Mouse (Mus musculus): ENCODE results near the gene Nrip1. TPM values are rescaled to one million over a fixed set of nuclear protein-coding genes. Genes with fewer than 3 reads are reported as not detected.

The Nrip1 gene
- total RNA-seq, 2 experiments from 2014 or later = 58.0 to 58.7 TPM

DNA sequence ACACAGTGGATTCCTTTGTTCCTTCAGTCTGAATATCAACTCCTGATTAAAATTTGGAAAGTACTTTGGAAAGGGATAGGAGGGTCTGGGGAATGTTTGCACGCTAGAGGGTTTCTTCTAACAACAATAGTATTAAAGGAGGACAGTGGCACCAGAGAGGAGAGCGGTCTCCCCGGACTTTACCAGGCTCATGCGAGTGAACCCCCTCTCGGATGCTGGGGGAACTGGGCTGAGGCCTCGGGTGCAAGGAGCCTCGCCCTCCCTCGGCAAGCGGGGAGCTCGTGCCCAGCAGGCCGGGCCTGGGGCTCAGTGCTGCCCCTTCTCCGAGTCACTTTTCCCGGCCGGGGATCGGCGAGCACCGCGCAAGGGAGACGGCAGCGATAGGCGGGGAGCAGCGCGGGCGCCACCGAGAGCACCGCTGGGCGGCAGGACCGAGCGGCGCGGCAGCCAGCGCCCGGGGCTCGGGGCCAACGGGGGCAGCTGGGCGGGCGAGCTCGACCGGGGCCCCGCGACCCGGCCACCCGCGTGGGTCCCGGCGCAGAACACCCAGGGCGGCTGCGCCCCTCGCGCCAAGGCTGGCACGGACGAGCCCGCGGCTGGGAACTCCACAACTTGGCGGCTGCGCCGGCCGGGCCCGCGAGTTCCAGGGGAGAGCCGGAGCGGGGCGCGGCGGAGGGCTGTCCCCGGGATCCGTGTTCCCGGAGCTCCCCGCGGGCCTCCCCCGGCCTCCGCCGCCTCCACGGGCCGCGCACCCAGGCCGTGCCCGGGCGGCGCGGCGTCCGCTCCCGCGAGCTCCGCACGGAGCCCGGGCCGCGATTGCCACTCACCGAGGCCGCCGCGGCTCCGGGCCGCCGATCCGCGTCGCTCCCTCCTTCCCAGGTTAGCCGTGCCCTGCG is 1.3 kb downstream of the Nrip1 start:
- DNase-seq (ENCODE audit: low spot score in 2 of 2) = peak; percentile 53 to 66

- no peak for DNase-seq (ENCODE audit: low spot score in 2 of 2)
Measured at GRCm38 (mm10) chr16:76371614-76371917, 2.1 kb downstream of the Nrip1 start.

DNA sequence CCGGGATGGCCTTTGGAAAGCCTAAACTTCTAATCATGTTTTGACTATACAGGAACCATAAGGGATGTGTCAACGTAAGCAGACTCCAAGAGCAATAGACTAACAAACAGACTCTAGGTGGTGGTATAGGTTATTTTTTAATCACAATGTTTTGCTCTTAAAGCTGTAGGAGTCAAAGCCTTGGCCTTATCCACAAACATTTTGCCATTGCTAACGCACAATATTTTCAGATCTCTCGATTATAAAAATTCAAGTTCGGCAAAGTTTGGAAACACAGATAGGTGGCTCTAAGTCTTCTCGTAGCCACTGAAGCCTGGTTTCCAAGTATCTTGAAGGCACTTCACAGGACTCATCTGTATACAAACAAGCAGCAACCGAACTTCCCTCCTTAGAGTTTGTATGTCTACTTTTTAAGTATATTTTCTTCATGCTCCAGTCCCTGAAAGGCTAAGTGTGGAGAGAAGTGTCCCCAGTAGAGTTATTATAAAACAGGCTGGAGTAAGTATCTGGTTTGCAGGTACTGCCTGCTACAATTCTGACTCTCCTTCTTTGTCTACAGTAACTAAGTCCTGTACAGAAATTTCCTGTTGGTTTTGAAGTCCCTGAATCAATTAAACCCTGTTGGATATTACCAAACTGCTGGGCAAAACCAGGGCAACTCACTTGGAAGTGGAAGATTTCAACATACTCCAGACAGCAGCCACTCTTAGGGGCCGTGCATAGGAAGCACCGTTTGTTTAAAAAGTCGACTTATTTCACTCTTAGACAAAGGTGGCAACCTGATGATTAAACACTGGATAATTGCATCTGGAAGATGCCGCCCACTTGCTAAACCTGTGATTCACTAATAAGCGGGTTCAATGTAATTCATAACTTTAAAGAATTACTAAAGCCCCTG is 2.7 kb downstream of the Nrip1 start:
- DNase-seq (ENCODE audit: low spot score in 2 of 2) = no peak

DNA sequence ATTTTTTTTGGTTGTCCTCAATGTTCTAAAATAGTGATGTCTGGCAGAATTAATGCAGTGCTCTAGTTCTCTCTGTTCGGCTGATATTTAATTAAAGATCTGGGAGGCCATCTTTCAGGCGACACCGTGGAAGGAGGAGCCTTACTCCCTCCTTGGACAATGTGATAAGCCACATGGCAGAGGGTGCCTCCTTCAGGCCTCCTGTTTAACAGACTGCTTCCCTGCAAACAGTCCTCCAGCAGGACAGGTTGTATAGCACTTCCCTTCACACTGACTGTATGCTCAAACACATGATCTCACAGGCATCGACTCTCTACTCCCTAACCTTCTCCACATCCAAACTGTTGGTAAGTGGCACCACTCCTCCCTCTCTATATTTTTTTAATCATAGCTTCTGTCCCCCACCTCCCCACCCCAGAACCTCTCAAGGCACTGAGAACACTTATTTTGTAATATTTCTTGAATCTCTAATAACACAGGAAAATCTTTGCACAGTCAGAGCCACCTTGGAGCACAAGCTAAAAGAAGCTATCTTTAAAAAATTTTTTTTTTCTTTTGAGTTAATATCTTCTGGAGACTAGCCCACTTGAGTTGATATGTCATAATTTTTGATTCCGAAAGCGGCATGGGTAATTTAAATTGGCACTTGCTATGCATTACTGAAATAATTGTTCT is 3.4 kb downstream of the Nrip1 start:
- DNase-seq (ENCODE audit: low spot score in 2 of 2) = peak in 1 of 2 experiments; percentile 29

GRCm38 (mm10) chr16:76369236-76369635 is 4.4 kb downstream of the Nrip1 start:
- DNase-seq (ENCODE audit: low spot score in 2 of 2) = no peak

DNA sequence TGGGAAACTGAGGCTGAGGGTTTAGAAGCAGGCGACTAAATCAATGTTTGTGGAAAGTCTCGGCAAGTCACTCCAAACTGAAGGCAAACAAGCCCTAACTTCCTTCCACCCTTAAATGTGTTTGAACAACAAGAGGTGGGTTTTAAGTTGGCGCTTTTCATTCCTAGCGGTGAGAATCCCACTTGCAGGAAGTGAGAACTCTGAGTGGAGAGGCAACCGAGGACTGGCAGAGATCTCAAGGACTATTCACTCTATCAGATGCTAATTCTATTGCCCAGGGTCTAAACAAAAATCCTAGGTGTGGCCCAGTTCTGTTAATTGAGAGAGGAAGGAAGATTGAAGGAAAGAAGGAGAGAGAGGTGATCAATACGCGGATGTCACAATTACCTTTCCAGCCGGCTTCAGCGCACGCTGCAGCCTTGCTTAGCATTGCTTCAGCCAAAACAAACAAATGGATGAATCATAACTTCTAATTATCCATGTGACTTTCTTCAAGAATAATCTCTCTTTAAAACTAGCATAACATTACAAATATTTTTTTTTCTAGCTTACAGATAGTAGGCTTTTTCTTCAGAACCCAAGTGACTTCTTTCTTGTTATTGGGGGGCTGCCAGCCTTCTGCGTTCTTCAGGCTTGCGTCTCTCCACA is 6.2 kb downstream of the Nrip1 start:
- DNase-seq (ENCODE audit: low spot score in 2 of 2) = no peak

- DNase-seq (ENCODE audit: low spot score in 2 of 2) = no peak
Measured at GRCm38 (mm10) chr16:76365790-76366406, 7.7 kb downstream of the Nrip1 start.

DNA sequence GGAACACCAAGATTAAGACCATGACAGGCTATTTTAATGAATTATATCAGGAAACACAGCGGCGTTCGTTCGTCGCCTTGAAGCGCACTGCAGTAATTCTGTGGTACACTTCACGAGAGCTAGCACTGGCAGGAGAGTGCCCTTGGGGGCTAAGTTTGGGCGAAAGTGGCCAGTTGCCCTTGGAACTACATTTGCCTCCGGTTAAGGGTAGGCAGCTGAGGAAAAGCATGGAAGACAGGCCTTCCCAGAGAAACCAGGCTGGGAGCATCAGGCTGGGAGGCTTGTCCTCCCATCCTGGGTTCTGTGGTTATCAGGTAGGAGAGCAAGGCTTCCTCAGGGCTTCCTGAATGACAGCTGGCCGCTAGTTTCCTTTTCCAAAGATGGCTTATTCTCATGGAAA is 8.4 kb downstream of the Nrip1 start:
- no peak for DNase-seq (ENCODE audit: low spot score in 2 of 2)

GRCm38 (mm10) chr16:76363641-76364040 is 10.0 kb downstream of the Nrip1 start:
- no peak for DNase-seq (ENCODE audit: low spot score in 2 of 2)

- no peak for DNase-seq (ENCODE audit: low spot score in 2 of 2)
Measured at GRCm38 (mm10) chr16:76362982-76363381, 10.6 kb downstream of the Nrip1 start.

DNA sequence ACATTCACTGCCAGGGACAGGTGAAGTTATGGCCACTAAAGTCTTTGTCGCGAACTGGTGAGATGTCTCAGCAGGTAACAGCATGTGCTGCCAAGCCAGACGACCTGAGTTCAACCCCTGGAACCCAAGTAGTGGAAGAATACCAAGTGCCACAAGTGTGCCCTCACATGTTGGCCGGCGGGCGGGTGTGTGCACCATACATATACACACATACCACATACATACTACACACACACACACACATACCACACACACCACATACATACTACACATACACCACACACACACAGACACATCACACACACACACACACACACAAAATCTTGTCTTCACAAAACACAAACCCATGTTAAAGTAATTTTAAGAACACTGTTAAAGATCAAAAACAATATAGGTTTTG is 13.2 kb downstream of the Nrip1 start:
- no peak for DNase-seq (ENCODE audit: low spot score in 2 of 2)

- no peak for DNase-seq (ENCODE audit: low spot score in 2 of 2)
Measured at GRCm38 (mm10) chr16:76358757-76359156, 14.9 kb downstream of the Nrip1 start.

DNA sequence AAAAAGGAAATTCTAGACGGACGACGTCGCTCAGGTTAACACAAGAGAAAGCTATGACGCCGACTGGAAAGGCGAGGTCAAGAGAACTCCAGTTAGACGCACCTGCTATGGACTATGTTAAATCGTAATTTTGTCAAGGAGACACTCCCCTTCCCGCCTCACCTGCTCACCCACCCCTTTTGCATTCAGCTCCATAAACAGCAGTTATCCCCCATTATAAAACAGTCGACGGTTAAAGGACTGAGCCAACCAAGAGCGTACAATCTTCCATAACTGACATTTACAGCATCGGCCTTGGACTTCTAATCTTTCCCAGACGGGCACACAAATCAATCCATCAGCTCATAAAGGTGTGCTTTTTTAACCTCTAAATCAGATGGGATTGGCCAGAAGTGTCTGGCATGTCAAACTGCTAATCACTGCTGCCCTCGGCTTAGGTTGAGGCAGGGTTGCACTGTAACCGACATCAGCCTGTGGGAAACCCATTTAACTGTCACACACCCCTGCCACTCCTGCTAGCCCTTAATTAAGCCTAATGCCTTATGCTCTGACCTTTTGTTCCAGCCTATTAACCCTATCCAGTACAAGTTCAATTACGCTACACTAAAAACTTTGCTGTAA is 15.4 kb downstream of the Nrip1 start:
- DNase-seq (ENCODE audit: low spot score in 2 of 2) = no peak

DNA sequence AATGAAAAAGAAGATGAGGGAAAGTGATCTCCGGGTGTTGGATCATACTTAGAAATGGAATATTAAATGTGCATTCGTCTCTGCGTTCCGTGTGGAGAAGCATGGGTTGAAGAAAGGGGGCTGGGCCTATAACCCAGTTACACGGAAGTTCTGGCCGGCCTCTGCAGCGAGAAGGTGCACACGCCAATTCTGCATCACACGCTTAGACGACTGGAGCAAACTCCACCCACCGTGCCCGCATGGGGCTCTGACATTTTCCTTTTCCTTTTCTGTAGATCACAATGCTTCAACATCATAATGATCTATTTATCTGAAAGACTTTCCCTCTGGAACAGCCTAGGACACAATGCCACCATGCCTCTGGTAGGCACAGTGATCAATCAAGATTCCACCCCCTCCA is 16.5 kb downstream of the Nrip1 start:
- no peak for DNase-seq (ENCODE audit: low spot score in 2 of 2)

DNA sequence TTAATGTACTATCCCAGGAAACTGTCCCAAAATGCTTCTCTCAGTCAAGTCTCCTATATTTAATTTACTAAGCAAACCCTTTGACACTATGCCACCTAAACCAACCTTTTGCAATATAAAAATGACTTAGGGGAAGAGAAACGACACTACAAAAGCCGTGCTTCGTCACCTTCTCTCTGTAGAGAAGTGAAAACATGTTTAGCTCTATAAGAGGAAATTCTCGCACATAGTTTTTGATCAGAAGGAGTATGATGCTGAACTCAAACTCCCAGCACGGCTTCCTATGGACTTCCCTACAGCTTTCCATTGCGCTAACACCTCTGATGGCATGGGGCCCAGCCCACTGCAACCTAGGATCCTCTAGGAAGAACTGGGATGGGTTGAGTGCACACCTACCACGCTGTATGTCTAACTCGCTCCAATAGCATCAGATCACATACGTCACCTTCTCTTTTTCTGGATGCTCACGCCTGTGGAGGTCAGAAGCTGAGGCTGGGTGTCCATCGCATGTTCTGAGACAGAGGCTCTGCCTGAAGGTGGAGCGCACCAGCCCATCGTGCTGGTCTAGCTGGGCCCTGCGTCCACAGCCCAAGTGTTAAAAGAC is 17.6 kb downstream of the Nrip1 start:
- DNase-seq (ENCODE audit: low spot score in 2 of 2) = no peak

DNA sequence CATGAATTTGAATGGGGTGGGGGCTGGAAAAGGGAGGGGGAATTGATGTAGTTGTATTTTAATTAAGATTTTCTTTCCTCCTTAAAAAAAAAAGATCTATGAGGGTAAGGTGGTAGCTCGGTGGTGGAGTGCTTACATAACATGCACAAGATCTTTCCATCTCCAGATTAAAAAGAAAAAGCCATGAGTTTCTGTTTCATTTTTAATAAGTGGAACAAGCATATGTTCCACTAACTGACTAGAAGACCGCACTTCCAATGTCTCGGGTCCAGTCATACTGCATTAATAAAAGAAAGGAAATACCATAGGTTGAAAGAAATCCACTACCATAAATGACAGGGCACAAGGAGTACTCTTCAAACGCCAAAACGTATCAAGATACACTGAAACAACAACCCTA is 18.4 kb downstream of the Nrip1 start:
- DNase-seq (ENCODE audit: low spot score in 2 of 2) = no peak

DNA sequence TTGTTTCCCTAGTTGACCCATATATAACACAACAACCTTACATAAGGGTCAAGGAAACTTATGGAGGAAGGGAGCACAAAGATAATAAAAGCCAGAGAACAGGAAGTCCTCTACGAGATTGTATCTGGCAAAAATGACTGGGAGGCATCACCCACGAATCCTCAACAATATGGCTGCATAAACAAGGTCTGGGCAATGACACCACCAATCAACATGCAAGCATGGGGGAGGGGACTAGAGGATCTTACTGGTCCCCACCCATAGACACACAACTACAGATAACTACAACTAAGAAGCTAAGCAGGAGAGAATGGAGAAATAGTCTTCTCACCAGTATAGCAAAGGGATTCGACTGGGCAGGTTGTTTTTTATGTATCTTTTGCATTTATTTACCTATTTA is 18.8 kb downstream of the Nrip1 start:
- no peak for DNase-seq (ENCODE audit: low spot score in 2 of 2)

- no peak for DNase-seq (ENCODE audit: low spot score in 2 of 2)
Measured at GRCm38 (mm10) chr16:76354289-76354688, 19.3 kb downstream of the Nrip1 start.

- DNase-seq (ENCODE audit: low spot score in 2 of 2) = no peak
Measured at GRCm38 (mm10) chr16:76350922-76351321, 22.7 kb downstream of the Nrip1 start.

- no peak for DNase-seq (ENCODE audit: low spot score in 2 of 2)
Measured at GRCm38 (mm10) chr16:76349053-76349452, 24.6 kb downstream of the Nrip1 start.
